Mouse (Mus musculus) spleen, adult 2 months (tissue): ENCODE data around the gene Prelid1.

ENCODE experiments used
- CTCF ChIP-seq: fragments of 200-500 bp; IDR thresholded peaks from 2 replicates; pipeline ENCODE4 v1.5.1; 2011; ENCODE audit warnings: mild to moderate bottlenecking, inconsistent platforms; ENCODE audit not compliant: insufficient read depth, insufficient read length, insufficient replicate concordance; ENCODE audit errors: extremely low read depth
- POLR2A ChIP-seq: fragments of 200-500 bp; IDR thresholded peaks from 2 replicates; pipeline ENCODE4 v1.6.1; 2011; ENCODE audit warnings: low read depth, low read length, inconsistent platforms

DNA sequence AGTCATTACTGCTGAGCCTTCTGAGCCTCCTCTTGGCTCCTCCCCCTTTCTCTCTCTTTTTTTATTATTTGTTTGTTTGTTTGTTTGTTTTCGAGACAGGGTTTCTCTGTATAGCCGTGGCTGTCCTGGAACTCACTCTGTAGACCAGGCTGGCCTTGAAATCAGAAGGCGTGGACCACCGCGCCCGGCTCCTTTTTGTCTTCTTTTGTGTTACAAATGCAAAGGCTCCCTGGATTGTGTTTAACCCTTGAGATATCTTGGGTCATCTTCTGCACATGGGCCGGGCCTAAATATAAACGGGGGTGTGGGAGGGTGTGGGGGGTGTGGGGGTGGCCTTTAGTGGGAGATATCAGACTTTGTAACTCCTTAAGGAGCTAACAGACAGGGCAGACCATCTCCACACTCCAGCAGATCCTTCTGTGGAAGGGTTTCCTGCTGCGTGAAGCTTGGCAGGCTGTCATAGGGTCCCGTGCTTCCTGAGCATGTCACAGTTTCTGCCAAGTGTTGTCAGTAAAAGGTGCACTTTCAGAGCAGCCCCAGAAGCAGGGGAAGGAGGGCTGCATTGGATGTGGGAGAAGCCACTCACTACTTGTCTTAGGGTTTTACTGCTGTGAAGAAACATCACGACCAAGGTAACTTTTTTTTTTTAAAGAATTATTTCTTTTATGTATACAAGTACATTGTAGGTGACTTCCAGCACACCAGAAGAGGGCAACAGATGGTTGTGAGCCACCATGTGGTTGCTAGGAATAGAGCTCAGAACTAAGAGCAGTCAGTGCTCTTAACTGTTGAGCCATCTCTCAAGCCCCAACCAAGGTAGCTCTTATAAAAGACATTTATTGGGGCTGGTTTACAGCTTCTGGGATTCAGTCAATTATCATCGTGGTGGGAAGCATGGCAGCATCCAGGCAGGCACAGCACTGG is 18.1 kb downstream of the Prelid1 start:
- TF ChIP-seq CTCF (no peak), POLR2A (no peak)
